Mouse (Mus musculus): ENCODE measurements around the gene Taar8b. TPM values are rescaled to one million over a fixed set of nuclear protein-coding genes. Genes with fewer than 3 reads are reported as not detected.
"Not testable (repeated sequence)": the region's sequence is repeated elsewhere in the genome, so short reads cannot be mapped to it uniquely, and the experiment has no call there.

Taar8b gene
- total RNA-seq (2021) = not detected

DNA sequence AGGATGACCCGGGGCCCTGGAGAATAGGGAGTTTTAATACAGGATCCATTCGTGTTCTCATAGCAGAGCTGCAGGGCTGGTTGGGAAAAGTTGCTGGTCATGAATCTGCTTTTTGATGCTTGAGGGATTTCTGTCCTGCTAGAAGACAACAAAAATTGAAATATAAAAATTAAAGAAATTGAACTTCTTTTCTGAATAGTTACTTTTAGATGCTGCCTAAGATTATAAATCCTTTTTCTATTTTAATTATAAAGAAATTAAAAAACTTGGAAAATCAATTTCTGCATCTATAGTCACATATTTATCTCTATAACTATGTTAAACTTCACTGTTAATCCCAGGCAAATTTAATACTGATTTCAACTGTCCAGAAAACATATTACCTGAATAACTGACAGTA is at the start of gene Taar8b:
Taar8b (minus strand) TSS at position 101 of the 400 bp plus-strand sequence.
- intact Hi-C loops (cut with DNase I) = no loop called here
- no peak for DNase-seq

- intact Hi-C loops (cut with DNase I) = no loop called here
Measured at GRCm38 (mm10) chr10:24138623-24139261, 46.6 kb upstream of the Taar8b start.

GRCm38 (mm10) chr10:24134071-24134645 is 42.1 kb upstream of the Taar8b start:
- intact Hi-C loops (cut with DNase I) = no loop called here
- DNase-seq = no peak

More at GRCm38 (mm10) chr10:24138623-24139261, 46.6 kb upstream of the Taar8b start:
- DNase-seq = no peak

DNA sequence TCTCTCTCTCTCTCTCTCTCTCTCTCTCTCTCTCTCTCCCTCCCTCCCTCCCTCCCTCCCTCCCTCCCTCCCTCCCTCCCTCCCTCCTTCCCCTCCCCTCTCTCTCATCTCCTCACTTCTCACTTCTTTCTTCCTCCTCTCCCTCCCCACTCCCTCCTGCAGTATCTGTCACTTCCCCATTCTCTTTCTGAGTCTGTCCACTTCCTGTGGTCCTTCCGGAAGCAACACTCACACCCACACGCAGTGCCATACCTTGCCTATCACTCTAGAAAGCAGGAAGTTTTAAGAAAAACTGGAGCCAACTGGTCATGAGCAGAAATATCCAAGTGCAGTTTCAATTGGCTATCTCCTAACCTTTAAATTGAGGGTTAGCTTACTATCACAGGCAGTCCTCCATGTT is 41.0 kb upstream of the Taar8b start:
- no peak for DNase-seq
- intact Hi-C loops (cut with DNase I) = no loop called here

DNA sequence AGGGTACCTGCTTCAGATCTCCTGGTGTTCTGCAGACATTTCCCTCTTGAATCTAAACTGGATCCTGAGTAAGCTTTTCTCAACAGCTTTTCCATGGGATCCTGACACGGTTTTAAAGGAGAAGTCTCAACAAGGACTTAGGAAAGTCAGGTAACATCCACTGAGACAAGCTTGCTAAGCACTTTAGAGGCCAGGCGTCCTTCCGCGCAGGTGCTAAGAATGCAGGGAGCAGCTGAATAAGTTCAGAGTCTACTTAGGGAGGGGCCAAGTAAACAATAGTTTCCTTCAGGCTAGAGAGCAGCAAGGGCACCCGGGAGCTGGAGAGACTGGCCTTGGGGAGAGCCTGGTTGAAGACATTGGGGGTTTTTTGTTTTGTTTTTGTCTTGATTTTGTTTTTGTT is 40.2 kb upstream of the Taar8b start:
- intact Hi-C loops (cut with DNase I) = no loop called here
- no peak for DNase-seq

GRCm38 (mm10) chr10:24131451-24132262 is 39.6 kb upstream of the Taar8b start:
- intact Hi-C loops (cut with DNase I) = loop anchor here (2.0 kb wide), 1 partner anchor 319 kb away; no protein-coding TSS in a partner anchor
- peak; percentile 43 for DNase-seq

GRCm38 (mm10) chr10:24111116-24111778 is 19.2 kb upstream of the Taar8b start:
- DNase-seq = peak; percentile 46
- intact Hi-C loops (cut with DNase I) = loop anchor here (10.0 kb wide), 1 partner anchor 136 kb away; the partner anchor contains the start of gene Taar5

GRCm38 (mm10) chr10:24109434-24109833 is 17.3 kb upstream of the Taar8b start, which contains the start of gene Taar9:
Taar9 (minus strand) TSS chr10:24109534.
- intact Hi-C loops (cut with DNase I); DNase-seq: not testable (repeated sequence)

GRCm38 (mm10) chr10:24108236-24108635 is 16.1 kb upstream of the Taar8b start:
- no peak for DNase-seq
- intact Hi-C loops (cut with DNase I) = no loop called here

GRCm38 (mm10) chr10:24107747-24108146 is 15.7 kb upstream of the Taar8b start:
- intact Hi-C loops (cut with DNase I) = no loop called here
- DNase-seq = no peak

GRCm38 (mm10) chr10:24103299-24103698 is 11.2 kb upstream of the Taar8b start:
- intact Hi-C loops (cut with DNase I); DNase-seq: not testable (repeated sequence)

GRCm38 (mm10) chr10:24101812-24102211 is 9.7 kb upstream of the Taar8b start, which contains the start of gene Taar8c:
Taar8c (minus strand) TSS chr10:24101912.
- intact Hi-C loops (cut with DNase I); DNase-seq: not testable (repeated sequence)

DNA sequence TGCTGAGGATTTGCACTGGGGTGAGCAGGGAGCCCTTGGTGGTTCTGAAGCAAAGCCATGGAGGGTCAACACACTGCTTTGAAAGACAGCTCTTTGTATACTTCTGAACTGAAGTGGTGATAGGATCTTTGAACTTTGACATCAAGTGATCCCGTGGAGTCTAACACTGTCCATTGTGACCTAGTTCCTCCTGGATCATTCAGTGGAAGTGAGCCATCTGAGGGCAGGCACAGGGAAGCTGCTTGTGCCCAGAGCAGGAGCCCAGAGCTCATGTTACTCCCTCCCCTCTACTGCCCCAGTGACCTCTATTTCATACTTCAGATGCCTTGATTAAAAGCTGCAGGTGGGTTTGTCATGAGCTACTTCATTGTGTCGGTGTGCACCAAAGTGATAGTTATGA is 4.9 kb upstream of the Taar8b start:
- DNase-seq; intact Hi-C loops (cut with DNase I): not testable (repeated sequence)

- intact Hi-C loops (cut with DNase I) = no loop called here
- DNase-seq = no peak
Measured at GRCm38 (mm10) chr10:24087168-24087567, 4.9 kb downstream of the Taar8b start.

DNA sequence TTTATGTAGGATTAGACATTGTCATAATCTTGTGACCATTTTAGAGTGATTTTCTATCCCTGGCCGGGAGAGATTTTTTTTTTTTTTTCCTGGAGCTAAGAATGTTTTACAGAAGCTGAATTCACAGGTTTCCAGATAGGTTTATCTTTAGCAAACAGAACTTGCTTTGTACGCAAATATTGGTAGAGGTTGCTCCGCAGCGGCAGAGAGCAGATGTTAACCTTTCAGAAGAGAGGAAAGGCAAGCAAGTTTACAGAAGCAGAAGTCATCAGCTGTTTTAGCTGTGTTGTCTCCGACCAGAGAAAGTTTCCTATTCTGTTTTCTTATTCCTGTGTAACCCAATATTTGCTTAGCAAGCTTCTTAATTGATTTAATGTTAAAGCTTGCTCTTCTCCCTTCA is 5.5 kb downstream of the Taar8b start:
- no peak for DNase-seq
- intact Hi-C loops (cut with DNase I) = no loop called here

DNA sequence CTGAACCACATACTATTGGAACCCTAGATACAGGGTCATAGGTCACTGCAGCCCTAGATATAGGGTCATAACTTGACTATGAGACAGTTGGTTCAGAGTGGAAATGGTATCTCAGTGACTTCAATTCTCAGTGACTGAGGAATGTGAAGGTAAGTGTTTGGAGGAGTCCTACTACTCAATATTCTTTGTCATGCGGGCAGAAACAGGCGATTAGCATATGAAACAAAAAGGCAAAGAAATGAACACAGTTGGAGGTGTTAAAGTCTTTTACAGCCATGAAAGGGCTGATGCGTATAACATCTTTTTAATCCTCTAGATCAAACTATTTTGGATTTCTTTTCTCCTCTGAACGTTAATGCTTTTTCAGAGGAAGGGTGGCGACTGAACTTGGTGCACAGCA is 6.2 kb downstream of the Taar8b start:
- no peak for DNase-seq
- intact Hi-C loops (cut with DNase I) = no loop called here

- intact Hi-C loops (cut with DNase I) = loop anchor here (2.0 kb wide), 1 partner anchor 267 kb away; no protein-coding TSS in a partner anchor
- DNase-seq = peak; percentile 32
Measured at GRCm38 (mm10) chr10:24080166-24080565, 11.9 kb downstream of the Taar8b start.

GRCm38 (mm10) chr10:24076200-24076599 is 15.9 kb downstream of the Taar8b start, which contains the start of gene Taar8a:
Taar8a (plus strand) TSS chr10:24076500.
- intact Hi-C loops (cut with DNase I); DNase-seq: not testable (repeated sequence)

DNA sequence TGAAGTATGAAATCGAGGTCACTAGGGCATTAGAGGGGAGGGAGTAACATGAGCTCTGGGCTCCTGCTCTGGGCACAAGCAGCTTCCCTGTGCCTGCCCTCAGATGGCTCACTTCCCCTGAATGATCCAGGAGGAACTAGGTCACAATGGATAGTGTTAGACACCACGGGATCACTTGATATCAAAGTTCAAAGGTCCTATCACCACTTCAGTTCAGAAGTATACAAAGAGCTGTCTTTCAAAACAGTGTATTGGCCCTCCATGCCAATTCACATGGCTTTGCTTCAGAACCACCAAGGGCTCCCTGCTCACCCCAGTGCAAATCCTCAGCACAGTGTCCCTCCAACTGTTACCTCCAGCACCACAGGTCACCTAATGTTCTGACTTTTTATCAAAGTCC is 17.3 kb downstream of the Taar8b start:
- intact Hi-C loops (cut with DNase I) = not testable (repeated sequence)

GRCm38 (mm10) chr10:24058986-24059385 is 33.1 kb downstream of the Taar8b start:
- DNase-seq = no peak
- intact Hi-C loops (cut with DNase I) = no loop called here

More for the DNA sequence above, 17.3 kb downstream of the Taar8b start:
- not testable (repeated sequence) for DNase-seq

GRCm38 (mm10) chr10:24052039-24052438 is 40.1 kb downstream of the Taar8b start:
- no peak for DNase-seq
- intact Hi-C loops (cut with DNase I) = no loop called here

All from left cerebral cortex, postnatal 4 days (tissue).